15 mouse cellular contexts compared by ENCODE assay signal in the genomic region with DNA sequence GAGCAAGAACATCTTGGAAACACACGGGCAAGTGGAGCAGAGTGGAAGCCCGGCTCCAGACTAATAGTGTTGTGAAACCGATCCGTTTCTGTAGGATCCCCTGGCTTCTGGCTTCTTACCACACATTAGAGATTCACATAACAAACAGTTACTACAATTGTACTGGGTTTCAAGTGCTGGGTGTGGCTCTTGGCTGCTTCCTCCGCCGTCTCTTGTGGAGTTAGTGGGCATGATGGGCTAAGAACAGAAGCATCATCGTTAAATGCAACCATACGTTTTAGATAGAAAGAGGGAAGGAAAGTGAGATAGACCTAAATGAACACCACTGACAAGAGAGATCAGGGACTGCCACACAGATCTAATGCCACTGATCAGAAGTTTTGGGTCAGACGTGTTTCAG.
"Had no signal": no experiment of that assay in that cellular context is flagged by ENCODE, and none has a peak within 500 bp of the region (broad histone marks: within the 10 kb centered on the region; RNA-seq: fewer than 3 reads in every experiment).

No protein-coding gene starts in this region.

- ATAC-seq: midbrain, embryonic 16.5 days had no signal

- H3K9ac ChIP-seq: lung, embryonic 14.5 days; midbrain, embryonic 12.5 days; neural tube, embryonic 12.5 days; stomach, embryonic 15.5 days had no signal

- H3K4me1 ChIP-seq: midbrain, embryonic 10.5 days; midbrain, embryonic 12.5 days; neural tube, embryonic 12.5 days; stomach, embryonic 15.5 days had no signal

- H3K4me3 ChIP-seq: midbrain, embryonic 10.5 days; midbrain, embryonic 12.5 days; myocyte; neural tube, embryonic 12.5 days; stomach, embryonic 15.5 days had no signal

- H3K4me2 ChIP-seq: lung, embryonic 14.5 days; midbrain, embryonic 12.5 days; neural tube, embryonic 12.5 days; stomach, embryonic 15.5 days had no signal

- H3K9me3 ChIP-seq: midbrain, embryonic 10.5 days; midbrain, embryonic 12.5 days; neural tube, embryonic 12.5 days; stomach, embryonic 15.5 days had no signal

- H3K27ac ChIP-seq: midbrain, embryonic 10.5 days; midbrain, embryonic 12.5 days; neural tube, embryonic 12.5 days; stomach, embryonic 15.5 days; stomach, postnatal 0 days had no signal

- H3K27me3 ChIP-seq: midbrain, embryonic 12.5 days; neural tube, embryonic 12.5 days; stomach, embryonic 15.5 days had no signal

- DNase-seq: lung, adult 18-20 months; lung, embryonic 14.5 days; lung, postnatal 10 days; lung, postnatal 4 days; midbrain, embryonic 14.5 days; right cerebral cortex, postnatal 14 days; thymus, adult 2 months; thymus, postnatal 36 days had no signal

- H3K36me3 ChIP-seq: midbrain, embryonic 10.5 days; midbrain, embryonic 12.5 days; neural tube, embryonic 12.5 days; stomach, embryonic 15.5 days had no signal
